Mouse (Mus musculus): ENCODE measurements around the gene Trim41. TPM values are rescaled to one million over a fixed set of nuclear protein-coding genes. Genes with fewer than 3 reads are reported as not detected.

Trim41 gene
- total RNA-seq, 2 experiments from 2014 or later = 26.4 to 30.1 TPM

Other genes starting within 250 kb of the Trim41 start
- gene Rack1, start 17.0 kb downstream of the Trim41 start, total RNA-seq (2021) = 100 to 1,000 TPM; 692 to 818 TPM
- 10 to 100 TPM; 46.3 to 63.6 TPM for gene Trim7, start 8.8 kb upstream of the Trim41 start, total RNA-seq (2021)
- 1 to 10 TPM; 1.9 to 4.9 TPM for gene Gm12184, start 9.3 kb upstream of the Trim41 start, total RNA-seq (2021)
- gene Irgm1, start 54.3 kb upstream of the Trim41 start, total RNA-seq (2021) = 1 to 10 TPM; 7.9 to 8.0 TPM
- under 1 TPM; 0.44 to 0.59 TPM for gene Gm5431, start 84.9 kb upstream of the Trim41 start, total RNA-seq (2021)
- gene Psme2b, start 128.8 kb upstream of the Trim41 start, total RNA-seq (2021) = 1 to 10 TPM; 1.6 to 3.0 TPM
- gene Olfr56, start 161.5 kb upstream of the Trim41 start, total RNA-seq (2021) = under 1 TPM; 0.10 to 0.15 TPM
- 1 to 10 TPM in 1 of 2 experiments, under 1 TPM in 1; 0.57 to 1.3 TPM for gene 9930111J21Rik1, start 162.0 kb upstream of the Trim41 start, total RNA-seq (2021)
- gene Gm12185, start 174.9 kb upstream of the Trim41 start, total RNA-seq (2021) = under 1 TPM; 0.44 to 0.54 TPM
- gene Tgtp1, start 176.8 kb upstream of the Trim41 start, total RNA-seq (2021) = under 1 TPM; 0.57 to 0.81 TPM
- gene 9930111J21Rik2, start 233.9 kb upstream of the Trim41 start, total RNA-seq (2021) = 1 to 10 TPM; 1.7 to 1.9 TPM
- not detected for gene Tgtp2, start 246.9 kb upstream of the Trim41 start, total RNA-seq (2021)

All from gastrocnemius, postnatal 4 days (tissue).